Mouse (Mus musculus): ENCODE results near the gene Abcf3.
A peak's percentile ranks its signal among the peaks of the same experiment; 100 is the strongest.

Gene Abcf3

GRCm38 (mm10) chr16:20545696-20546095, 2.7 kb upstream of the Abcf3 start:
- no peak for DNase-seq (ENCODE audit: low spot score)

GRCm38 (mm10) chr16:20547423-20547822, 954 bp upstream of the Abcf3 start:
- no peak for DNase-seq (ENCODE audit: low spot score)

- no peak for DNase-seq (ENCODE audit: low spot score)
Observed at GRCm38 (mm10) chr16:20549161-20549560, 784 bp downstream of the Abcf3 start.

GRCm38 (mm10) chr16:20551691-20552090, 3.3 kb downstream of the Abcf3 start:
- no peak for DNase-seq (ENCODE audit: low spot score)

- no peak for DNase-seq (ENCODE audit: low spot score)
Observed at GRCm38 (mm10) chr16:20552594-20552993, 4.2 kb downstream of the Abcf3 start.

- DNase-seq (ENCODE audit: low spot score), result no peak
Observed at GRCm38 (mm10) chr16:20555000-20555399, 6.6 kb downstream of the Abcf3 start.

- DNase-seq (ENCODE audit: low spot score), result no peak
Observed at GRCm38 (mm10) chr16:20557381-20557780, 9.0 kb downstream of the Abcf3 start.

- DNase-seq (ENCODE audit: low spot score), result no peak
Observed at GRCm38 (mm10) chr16:20565075-20565474, 16.7 kb downstream of the Abcf3 start.

GRCm38 (mm10) chr16:20589366-20589938, 41.1 kb downstream of the Abcf3 start, which contains the start of gene Vwa5b2:
Vwa5b2 (plus strand) TSS chr16:20589471.
- no peak for DNase-seq (ENCODE audit: low spot score)

- DNase-seq (ENCODE audit: low spot score), result no peak
Observed at GRCm38 (mm10) chr16:20589939-20590679, 41.7 kb downstream of the Abcf3 start.

- DNase-seq (ENCODE audit: low spot score), result no peak
Observed at GRCm38 (mm10) chr16:20590680-20591038, 42.3 kb downstream of the Abcf3 start.

- DNase-seq (ENCODE audit: low spot score), result no peak
Observed at GRCm38 (mm10) chr16:20591076-20591705, 42.8 kb downstream of the Abcf3 start.

GRCm38 (mm10) chr16:20595060-20595673, 46.8 kb downstream of the Abcf3 start:
- DNase-seq (ENCODE audit: low spot score), result no peak

GRCm38 (mm10) chr16:20595737-20596136, 47.4 kb downstream of the Abcf3 start:
- DNase-seq (ENCODE audit: low spot score), result no peak

GRCm38 (mm10) chr16:20596687-20597441, 48.5 kb downstream of the Abcf3 start:
- DNase-seq (ENCODE audit: low spot score), result no peak

GRCm38 (mm10) chr16:20600511-20600910, 52.1 kb downstream of the Abcf3 start:
- DNase-seq (ENCODE audit: low spot score), result no peak

- no peak for DNase-seq (ENCODE audit: low spot score)
Observed at GRCm38 (mm10) chr16:20604705-20605104, 56.3 kb downstream of the Abcf3 start.

GRCm38 (mm10) chr16:20610501-20611356, 62.4 kb downstream of the Abcf3 start:
- peak; percentile 56 for DNase-seq (ENCODE audit: low spot score)
